Mouse (Mus musculus) embryo, embryonic 10 days (tissue): ENCODE data around the gene Spag5.

ENCODE experiments used
- DNase-seq: peaks from one replicate; pipeline ENCODE4 v3.0.0-alpha.2; 2015; ENCODE audit warnings: low spot score

Spag5 gene

GRCm38 (mm10) chr11:78353081-78353480, 51.8 kb downstream of the Spag5 start:
- DNase-seq = no peak

DNA sequence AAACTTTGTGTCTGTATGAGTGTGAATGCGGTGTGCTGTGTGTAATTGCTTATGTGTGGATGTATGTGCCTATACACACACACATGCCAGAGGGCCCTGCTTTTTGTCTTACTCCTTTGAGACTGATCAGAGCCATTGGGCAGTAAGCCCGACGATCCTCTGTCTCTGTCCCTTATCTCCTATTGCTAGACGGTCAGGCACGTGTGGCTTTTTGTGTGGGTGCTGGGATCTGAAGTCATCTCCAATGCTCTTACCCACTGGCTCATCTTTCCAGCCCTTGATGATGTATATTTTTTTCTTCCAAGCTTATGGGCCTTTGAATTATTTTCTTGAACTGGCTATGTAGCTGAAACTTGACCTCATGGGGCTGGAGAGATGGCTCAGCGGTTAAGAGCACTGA, 53.6 kb downstream of the Spag5 start:
- DNase-seq = no peak

- peak; percentile 71 for DNase-seq
These were observed 54.3 kb downstream of the Spag5 start for GRCm38 (mm10) chr11:78355471-78356238.

- DNase-seq = peak; percentile 57
These were observed 57.1 kb downstream of the Spag5 start for GRCm38 (mm10) chr11:78358330-78359007.

GRCm38 (mm10) chr11:78360125-78360788, 58.9 kb downstream of the Spag5 start:
- peak; percentile 91 for DNase-seq

- no peak for DNase-seq
These were observed 59.4 kb downstream of the Spag5 start for GRCm38 (mm10) chr11:78360789-78361131.

- no peak for DNase-seq
These were observed 62.1 kb downstream of the Spag5 start for GRCm38 (mm10) chr11:78363309-78364007.

DNA sequence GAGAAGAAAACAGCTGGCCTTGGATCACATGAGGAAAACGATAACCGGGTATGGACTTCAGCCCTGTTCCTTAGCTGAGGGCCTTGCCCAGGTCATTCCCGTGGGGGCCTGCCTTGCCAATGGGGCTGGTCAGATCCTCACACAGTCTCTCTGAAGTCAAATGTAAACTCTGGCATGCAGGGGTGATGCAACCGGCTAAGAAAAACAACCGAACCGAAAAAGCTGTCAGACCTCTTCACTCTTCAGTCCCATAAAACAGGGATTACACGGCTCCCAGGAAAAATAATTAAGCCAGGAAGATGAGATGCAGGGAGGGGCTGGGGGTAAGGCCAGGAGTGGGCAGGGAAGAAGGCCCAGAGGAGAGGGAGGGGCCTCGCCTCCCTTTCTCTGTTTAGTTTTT, 62.8 kb downstream of the Spag5 start:
- no peak for DNase-seq

DNA sequence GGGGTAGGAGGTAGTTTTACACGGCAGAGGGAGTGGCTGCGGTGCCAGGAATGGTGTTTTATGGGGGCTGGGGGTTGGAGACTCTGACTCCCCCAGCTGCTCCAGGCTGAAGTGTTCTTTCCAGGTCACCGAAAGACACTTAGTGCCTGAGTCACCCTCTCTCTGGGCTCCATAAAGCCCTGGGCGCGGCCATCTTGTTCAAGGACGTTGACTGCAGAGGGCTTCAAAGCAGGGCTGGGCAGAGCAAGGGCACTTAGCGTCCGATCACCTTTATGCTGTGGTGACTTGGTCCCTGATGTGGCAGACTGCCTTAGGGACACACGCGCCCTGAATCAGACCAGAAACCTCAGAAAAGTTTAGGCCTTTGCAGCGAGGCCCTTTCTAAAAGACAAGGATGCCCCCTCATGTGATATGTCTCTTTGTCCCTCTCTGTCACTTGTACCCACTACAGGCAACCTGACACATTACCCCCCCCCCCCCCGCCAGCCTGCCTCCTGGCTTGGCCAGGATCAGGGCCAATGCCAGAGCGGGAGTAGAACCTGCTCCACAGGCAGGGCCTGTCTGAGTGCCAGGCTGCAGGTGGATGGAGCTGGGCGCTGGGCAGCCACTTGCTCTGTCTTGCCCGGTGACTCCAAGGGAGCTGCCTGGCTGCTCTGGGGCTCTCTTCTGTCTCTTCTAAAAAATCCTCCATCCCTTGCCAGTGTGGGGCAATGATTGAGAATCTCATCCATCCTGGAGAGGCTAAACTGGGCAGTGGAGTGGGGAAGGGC, 66.3 kb downstream of the Spag5 start:
- DNase-seq = no peak

GRCm38 (mm10) chr11:78370389-78370788, 69.1 kb downstream of the Spag5 start:
- no peak for DNase-seq

- no peak for DNase-seq
These were observed 70.4 kb downstream of the Spag5 start for GRCm38 (mm10) chr11:78371711-78372110.
